Mouse (Mus musculus) testis, postnatal 10 days (tissue): Measurements from ENCODE around the gene Cabcoco1.

ENCODE experiments used
- DNase-seq: peaks from one replicate; pipeline ENCODE4 v3.0.0; 2021; ENCODE audit warnings: low spot score

Cabcoco1 gene

DNA sequence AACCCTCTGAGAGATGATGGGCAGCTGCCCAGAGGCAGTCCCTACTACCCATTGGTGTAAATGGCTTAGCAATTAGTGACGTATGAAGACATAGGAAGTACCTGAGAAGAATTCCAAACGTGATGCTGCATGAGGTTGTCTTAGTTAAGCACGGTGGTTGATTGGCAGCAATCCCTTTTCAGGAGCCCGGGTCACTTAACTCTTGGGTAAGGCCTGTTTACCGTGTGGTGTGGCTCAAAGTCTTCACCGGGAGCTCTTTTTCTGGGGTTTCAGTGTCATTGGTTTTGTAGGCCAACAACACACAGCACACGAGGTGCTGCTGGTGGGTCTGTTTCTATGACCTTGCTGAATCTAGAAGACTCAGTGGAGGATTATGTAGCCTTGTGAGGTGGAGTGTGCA is 105.9 kb downstream of the Cabcoco1 start:
- no peak for DNase-seq

DNA sequence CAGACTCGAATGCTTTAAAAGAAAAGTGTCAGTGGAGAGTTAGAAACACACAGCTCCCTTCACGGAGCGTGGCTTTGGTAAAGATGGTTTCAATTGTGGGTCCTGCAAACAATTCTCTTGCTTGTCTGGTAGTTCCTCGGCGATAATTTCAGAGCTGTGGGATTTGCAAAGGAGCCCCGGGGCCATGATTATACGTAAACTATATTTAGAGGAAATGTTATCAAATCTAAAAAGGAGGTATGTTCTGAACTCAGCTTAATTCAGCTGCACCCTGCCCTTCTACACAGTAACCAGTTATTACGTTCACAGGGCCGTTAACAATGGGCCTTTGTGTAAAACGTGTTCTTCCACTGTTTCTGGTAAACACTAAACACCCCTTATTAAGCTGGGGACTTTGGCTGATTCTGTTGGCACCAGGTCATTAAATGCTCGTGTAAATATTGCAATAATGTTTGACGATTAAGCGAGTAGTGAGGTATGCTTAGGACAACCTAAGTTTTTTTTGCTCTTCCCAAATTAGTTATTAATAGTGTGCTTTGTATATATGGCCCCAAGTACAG is 106.6 kb downstream of the Cabcoco1 start:
- DNase-seq = no peak

DNA sequence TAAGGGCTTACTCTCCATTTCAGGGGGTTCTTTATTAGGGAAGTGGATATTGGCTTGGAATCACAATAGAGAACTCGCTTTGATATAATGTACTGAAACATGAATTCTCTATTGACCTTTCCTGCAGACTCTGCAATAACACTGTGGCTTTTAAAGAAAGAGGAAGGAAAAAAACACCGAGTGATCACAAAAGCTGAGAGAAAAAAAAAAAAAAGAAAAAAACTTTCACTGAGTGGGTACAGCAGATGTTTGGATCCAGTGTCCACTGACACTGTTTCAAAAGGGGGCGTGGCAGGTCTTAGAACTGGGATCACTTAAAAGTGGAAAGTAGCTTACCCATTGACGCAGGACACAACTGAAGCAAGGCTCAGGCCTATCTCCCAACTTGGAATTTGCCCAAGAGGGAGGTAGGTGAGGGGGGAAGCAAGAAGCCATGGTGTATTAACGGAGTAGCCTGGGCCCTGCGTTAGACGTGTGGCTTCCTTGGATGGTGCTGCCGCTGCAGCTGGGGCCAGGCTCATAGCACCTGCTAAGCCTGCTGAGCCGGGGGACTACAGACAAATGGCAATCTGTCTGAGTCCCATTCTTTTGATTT is 107.6 kb downstream of the Cabcoco1 start:
- DNase-seq = no peak

DNA sequence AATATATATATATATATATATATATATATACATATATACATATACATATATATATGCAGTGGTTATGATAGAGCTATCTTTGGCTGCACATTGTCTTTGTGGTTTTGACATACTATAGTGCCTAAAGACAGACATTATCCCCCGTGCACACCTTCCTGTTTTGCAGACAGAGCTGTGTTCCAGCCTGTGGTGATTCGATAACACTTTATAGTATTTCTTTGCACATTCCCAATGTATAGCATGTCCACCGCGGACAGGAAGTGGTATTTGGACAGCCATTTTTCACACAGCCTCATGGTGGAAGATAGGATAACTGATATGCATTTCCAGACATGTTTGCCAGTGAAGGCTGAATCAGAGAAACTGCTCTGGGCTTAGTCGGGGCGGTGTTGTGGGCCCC is 110.3 kb downstream of the Cabcoco1 start:
- DNase-seq = no peak

DNA sequence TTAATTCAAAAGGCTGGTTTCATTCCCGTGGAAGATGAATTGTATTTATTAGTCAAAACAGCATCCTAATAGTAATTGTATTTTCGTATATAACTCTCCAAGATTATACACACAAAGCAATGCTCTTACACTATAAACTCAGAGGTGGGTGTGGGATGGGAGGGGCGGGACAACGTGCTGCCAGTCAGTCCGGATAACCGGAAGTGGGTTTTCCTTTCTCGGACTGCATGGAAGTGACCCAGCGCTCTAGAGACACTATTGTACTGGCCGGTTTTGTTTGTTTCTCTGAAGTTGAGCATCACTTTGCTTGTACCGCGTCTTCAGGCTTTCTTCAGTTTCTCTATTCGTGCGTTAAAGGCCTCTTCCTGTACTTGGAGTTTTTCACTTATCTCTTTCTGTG is 110.8 kb downstream of the Cabcoco1 start:
- no peak for DNase-seq

DNA sequence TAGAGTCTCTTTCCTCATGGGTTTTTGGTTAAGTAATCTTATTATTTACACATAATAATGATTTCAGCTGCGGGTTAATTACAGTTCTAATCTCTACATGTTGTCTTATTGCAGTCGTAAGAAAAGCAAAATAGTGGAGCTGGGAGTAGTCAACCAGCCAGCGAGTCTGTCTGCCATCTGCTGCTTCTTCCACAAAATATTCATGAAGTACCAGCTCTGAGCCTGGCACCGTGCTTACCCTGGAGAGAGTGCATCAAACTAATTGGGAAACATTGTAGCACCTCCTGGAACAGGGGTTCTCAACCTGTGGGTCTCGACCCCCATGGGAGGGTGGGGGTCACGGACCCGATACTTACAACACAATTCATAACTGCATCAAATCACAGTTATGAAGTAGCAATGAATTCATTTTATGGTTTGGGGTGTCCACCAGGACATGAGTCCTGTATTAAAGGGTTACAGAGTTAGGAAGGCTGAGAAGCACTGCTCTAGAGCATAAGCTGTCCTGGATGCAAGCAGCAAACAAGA is 121.2 kb downstream of the Cabcoco1 start:
- no peak for DNase-seq

GRCm38 (mm10) chr10:68419893-68420292 is 121.8 kb downstream of the Cabcoco1 start:
- DNase-seq = no peak

DNA sequence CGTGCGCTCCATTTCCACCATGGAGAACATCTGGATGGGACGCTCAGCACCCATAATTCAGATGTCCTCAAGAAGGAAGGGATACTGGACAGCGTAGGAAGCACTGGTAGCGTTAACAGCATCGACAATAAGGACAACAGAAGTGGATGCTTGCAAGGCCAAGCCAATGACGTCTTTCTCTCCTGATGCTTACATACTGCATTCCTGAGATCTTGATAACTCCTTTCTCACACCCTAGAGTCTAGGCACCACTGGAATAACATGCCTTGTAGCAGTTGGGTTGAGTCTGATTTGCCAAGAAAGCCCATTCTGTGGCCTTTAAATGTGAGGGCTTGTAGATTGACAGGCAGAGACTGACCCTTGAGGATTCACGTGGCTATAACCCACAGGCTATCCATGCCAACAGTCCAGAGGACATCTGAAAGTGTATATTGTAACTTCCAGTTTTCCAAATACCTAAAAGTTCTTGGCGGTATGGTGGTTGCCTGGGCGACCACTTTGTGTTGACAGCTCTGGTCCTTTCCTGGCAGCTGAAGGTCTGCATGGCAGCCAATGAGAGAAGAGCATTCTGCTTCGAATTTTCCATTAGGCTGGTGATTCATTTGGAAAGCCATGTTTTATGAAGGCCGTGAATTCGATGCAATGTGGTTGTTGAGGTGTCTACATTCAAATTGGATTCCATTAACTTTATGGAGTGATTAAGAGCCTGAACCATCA is 124.5 kb downstream of the Cabcoco1 start:
- DNase-seq = no peak

- no peak for DNase-seq
These were observed 135.8 kb downstream of the Cabcoco1 start for GRCm38 (mm10) chr10:68405936-68406335.

GRCm38 (mm10) chr10:68396786-68397185 is 144.9 kb downstream of the Cabcoco1 start:
- no peak for DNase-seq

GRCm38 (mm10) chr10:68396083-68396482 is 145.6 kb downstream of the Cabcoco1 start:
- no peak for DNase-seq

DNA sequence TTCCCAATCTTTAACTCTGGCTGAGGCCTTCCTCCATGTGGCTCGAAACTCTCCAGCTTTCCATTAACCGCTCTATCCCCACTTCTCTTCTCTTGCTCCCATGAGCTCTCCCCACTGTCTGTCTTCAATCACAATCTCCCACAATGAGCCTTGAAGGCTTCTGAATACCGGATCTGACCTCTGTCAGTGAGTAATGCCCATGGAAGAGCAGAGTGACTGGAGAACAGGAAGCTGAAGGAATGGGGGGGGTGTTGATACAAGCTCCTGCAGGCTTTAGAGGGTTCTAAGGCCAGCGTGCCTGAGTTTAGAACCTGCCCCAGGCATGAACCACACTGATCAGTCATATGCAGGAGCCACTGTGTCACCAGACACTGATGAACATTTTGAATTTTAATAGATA is 150.1 kb downstream of the Cabcoco1 start:
- DNase-seq = no peak

DNA sequence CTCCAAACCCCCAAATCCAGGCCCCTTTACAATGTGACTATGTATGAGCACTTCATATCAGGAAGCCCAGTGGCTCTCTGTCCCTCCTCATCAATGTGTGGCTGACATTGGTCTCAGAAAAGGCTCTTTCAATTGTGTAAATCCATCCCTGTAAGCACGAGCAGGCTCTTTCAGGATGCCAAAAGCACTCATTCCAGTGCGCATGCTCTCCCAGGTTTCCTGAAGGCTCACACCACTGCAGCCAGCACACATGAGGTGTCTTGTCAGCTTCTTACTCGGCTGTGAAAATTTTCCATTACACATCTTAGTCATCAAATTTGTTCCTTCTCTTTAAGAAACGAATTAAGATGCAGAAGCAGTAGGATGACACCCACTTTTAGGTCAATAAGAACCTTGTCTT is 152.9 kb downstream of the Cabcoco1 start:
- no peak for DNase-seq

DNA sequence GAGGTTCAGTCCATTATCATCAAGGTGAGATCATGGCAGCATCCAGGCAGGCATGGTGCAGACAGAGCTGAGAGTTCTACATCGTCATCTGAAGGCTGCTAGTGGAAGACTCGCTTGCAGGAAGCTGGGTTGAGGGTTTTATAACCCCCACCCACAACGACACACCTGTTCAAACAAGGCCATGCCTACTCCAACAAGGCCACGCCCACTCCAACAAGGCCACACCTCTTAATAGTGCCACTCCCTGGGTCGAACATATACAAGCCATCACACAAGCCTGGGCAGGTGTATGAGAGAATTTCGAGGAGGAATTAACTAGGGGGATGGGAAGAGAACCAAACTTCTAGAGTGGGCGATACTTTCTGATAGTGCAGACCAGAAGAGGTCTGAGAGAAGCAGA is 153.6 kb downstream of the Cabcoco1 start:
- DNase-seq = no peak
